9 mouse cellular contexts compared by ENCODE assay signal in genomic region chr9:62744558-62745275, GRCm38 (mm10).
DNase-seq lines count a peak whose midpoint lies in the region; ATAC-seq and TF ChIP-seq lines count a peak whose summit lies in the region.
"Had no signal": no experiment of that assay in that cellular context is flagged by ENCODE, and none has a peak within 500 bp of the region (broad histone marks: within the 10 kb centered on the region; RNA-seq: fewer than 3 reads in every experiment).

No protein-coding gene starts in this region.

- H3K27ac ChIP-seq in gastrocnemius, adult 2 months = no peak overlapping the region
- H3K27ac ChIP-seq in midbrain, embryonic 10.5 days (replicated peaks) = no peak overlapping the region
- H3K27ac ChIP-seq in midbrain, embryonic 16.5 days (ENCODE audit: low read length) = no peak overlapping the region
- no peak overlapping the region for H3K27ac ChIP-seq in lung, postnatal 0 days (ENCODE audit: low read length)
- H3K27ac ChIP-seq: limb, embryonic 13.5 days had no signal

- TF ChIP-seq EP300 in lung, postnatal 0 days (IDR thresholded peaks at IDR 0.05) = peak; percentile 46

- peaks cover 4% of the 10 kb centered on the region; the same call in 1 of the 2 replicates for H3K4me1 ChIP-seq in midbrain, embryonic 10.5 days
- H3K4me1 ChIP-seq in midbrain, embryonic 16.5 days (ENCODE audit: control insufficient read depth, insufficient read depth, low read length) = no peaks in the 10 kb centered on the region
- H3K4me1 ChIP-seq in lung, postnatal 0 days (ENCODE audit: insufficient read depth, low read depth, low read length) = peaks cover 3% of the 10 kb centered on the region; the same call in 1 of the 2 replicates
- H3K4me1 ChIP-seq: limb, embryonic 13.5 days had no signal

- H3K4me2 ChIP-seq in midbrain, embryonic 16.5 days (ENCODE audit: low read length) = no peak overlapping the region
- H3K4me2 ChIP-seq in lung, postnatal 0 days (replicated peaks; ENCODE audit: low read depth, low read length) = no peak overlapping the region
- H3K4me2 ChIP-seq: limb, embryonic 13.5 days had no signal

- no peak overlapping the region for H3K9ac ChIP-seq in midbrain, embryonic 16.5 days (ENCODE audit: low read depth, low read length)
- H3K9ac ChIP-seq in lung, postnatal 0 days (replicated peaks; ENCODE audit: low read depth) = no peak overlapping the region
- H3K9ac ChIP-seq: limb, embryonic 13.5 days had no signal

- no peaks in the 10 kb centered on the region for H3K36me3 ChIP-seq in midbrain, embryonic 10.5 days
- H3K36me3 ChIP-seq in midbrain, embryonic 16.5 days (ENCODE audit: control insufficient read depth, insufficient read depth, low read length) = no peaks in the 10 kb centered on the region
- H3K36me3 ChIP-seq in lung, postnatal 0 days (ENCODE audit: insufficient read depth, low read length) = no peaks in the 10 kb centered on the region

- intact Hi-C loops in gastrocnemius, adult 2 months (cut with DNase I) = no loop called here

- no peak overlapping the region for H3K4me3 ChIP-seq in gastrocnemius, adult 2 months
- H3K4me3 ChIP-seq in midbrain, embryonic 10.5 days = no peak overlapping the region
- no peak overlapping the region for H3K4me3 ChIP-seq in midbrain, embryonic 16.5 days (ENCODE audit: low read depth, low read length)
- H3K4me3 ChIP-seq in lung, postnatal 0 days (ENCODE audit: low read depth, low read length) = no peak overlapping the region
- H3K4me3 ChIP-seq: limb, embryonic 13.5 days had no signal

- DNase-seq in gastrocnemius, adult 2 months = no peak
- no peak for DNase-seq in gastrocnemius, adult 8-10 months (ENCODE audit: low spot score in 2 of 2)
- DNase-seq in midbrain, embryonic 10.5 days (ENCODE audit: low spot score) = peak; percentile 57
- DNase-seq in MEL-GATA-1-ER (ENCODE audit: extremely low read depth, low read depth) = peak; percentile 14
- DNase-seq in embryo, embryonic 10 days (ENCODE audit: low spot score) = peak; percentile 69
- DNase-seq in lung, postnatal 0 days (ENCODE audit: low spot score) = peak; percentile 87
- DNase-seq in right cerebral cortex, postnatal 25 days = no peak

- ATAC-seq in midbrain, embryonic 16.5 days = no peak
- peak; percentile 94 for ATAC-seq in lung, postnatal 0 days

- no peaks in the 10 kb centered on the region for H3K27me3 ChIP-seq in midbrain, embryonic 10.5 days (ENCODE audit: low read depth, poor library complexity, severe bottlenecking)
- no peaks in the 10 kb centered on the region for H3K27me3 ChIP-seq in midbrain, embryonic 16.5 days (ENCODE audit: control insufficient read depth, insufficient read depth, low read depth, low read length)
- H3K27me3 ChIP-seq in lung, postnatal 0 days (replicated peaks; ENCODE audit: insufficient read depth, low read length) = no peaks in the 10 kb centered on the region
- H3K27me3 ChIP-seq: limb, embryonic 13.5 days had no signal

- 53% methylated on average over 7 of the region's 7 CpGs for WGBS in midbrain, embryonic 10.5 days
- WGBS in midbrain, embryonic 16.5 days = 53% methylated on average over 7 of the region's 7 CpGs
- WGBS in lung, postnatal 0 days = 46% methylated on average over 7 of the region's 7 CpGs

- peaks cover 4% of the 10 kb centered on the region for H3K9me3 ChIP-seq in midbrain, embryonic 10.5 days (replicated peaks)
- no peaks in the 10 kb centered on the region for H3K9me3 ChIP-seq in midbrain, embryonic 16.5 days (replicated peaks; ENCODE audit: control insufficient read depth, low read length, poor library complexity, severe bottlenecking)
- no peaks in the 10 kb centered on the region for H3K9me3 ChIP-seq in lung, postnatal 0 days (ENCODE audit: low read length)
- H3K9me3 ChIP-seq: limb, embryonic 13.5 days had no signal

- TF ChIP-seq CTCF in gastrocnemius, adult 2 months (IDR thresholded peaks at IDR 0.05) = peak; percentile 66
- peak; percentile 91 for TF ChIP-seq CTCF in lung, postnatal 0 days (IDR thresholded peaks at IDR 0.05)

Comparison
In these comparisons a context has a peak if more than half of its experiments do, and no peak if none do; other contexts are left out.
1. DNase-seq: peak in midbrain, embryonic 10.5 days (single experiment), MEL-GATA-1-ER (single experiment), embryo, embryonic 10 days (single experiment) and lung, postnatal 0 days (single experiment); none in gastrocnemius, adult 2 months (single experiment), gastrocnemius, adult 8-10 months (0 of 2) and right cerebral cortex, postnatal 25 days (single experiment).